Mouse (Mus musculus): Measurements from ENCODE around the gene 2010111I01Rik.

- TF ChIP-seq CTCF (IDR thresholded peaks at IDR 0.05; ENCODE audit: low read depth, low read length) (no peak), POLR2A (IDR thresholded peaks at IDR 0.05; ENCODE audit: borderline replicate concordance, low read depth, low read length) (no peak)
Observed at GRCm38 (mm10) chr13:63322756-63323155, 358.1 kb downstream of the 2010111I01Rik start.

All from bone marrow macrophage, adult 2 months (primary cell).